Mouse (Mus musculus): ENCODE results near the gene Il13ra1. TPM values are rescaled to one million over a fixed set of nuclear protein-coding genes. Genes with fewer than 3 reads are reported as not detected.

Gene Il13ra1
- 25.4 and 26.8 TPM in 2 replicates for polyA plus RNA-seq (2015; fragmentation: Nextera tagmentation; extraction: Ambion mirVana)

DNA sequence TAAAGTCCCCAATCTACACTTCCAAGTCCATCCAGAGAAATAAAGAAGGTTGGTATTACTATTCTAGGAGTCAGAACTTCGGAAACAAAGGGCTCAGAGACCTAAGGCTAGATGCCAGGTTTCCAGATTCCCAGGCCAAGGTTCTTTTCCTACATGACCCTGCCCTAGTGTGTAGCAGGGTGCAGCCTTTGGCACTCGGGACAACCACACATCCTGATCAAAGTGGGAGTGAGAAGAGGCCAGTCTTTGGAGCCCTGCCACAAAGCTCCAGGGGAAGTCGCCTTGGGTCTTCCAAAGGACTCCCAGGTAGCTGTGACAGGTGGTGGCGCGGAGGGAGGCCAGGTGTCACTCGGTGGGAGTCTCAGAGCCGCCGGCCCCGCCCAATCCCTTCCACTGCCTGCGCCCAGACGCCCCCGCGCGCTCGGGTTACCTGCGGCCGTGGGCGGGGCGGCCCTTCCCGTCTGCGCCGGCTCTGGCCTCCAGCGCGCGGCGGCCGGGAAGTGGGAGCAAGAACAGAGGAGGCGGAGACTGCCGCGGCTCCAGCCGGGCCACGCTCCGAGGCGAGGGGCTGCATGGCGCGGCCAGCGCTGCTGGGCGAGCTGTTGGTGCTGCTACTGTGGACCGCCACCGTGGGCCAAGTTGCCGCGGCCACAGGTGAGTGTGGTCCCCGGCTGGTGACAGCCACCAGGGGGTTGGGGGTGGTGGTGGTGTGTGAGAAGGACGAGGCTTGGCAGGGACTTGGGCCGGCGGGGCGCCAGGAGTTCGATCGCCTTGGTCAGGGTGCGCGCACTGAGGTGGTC, at the start of gene Il13ra1:
Gene Il13ra1 (plus strand): TSS at position 489 of the 800 bp plus-strand sequence.
- Histone ChIP-seq H3K27me3 (replicated peaks) (no peaks in the 10 kb centered on the region), H3K9ac (peak within 1 kb of the TSS; percentile 37; the same call in 1 of the 2 replicates), H3K4me1 (no peaks in the 10 kb centered on the region), H3K36me3 (no peaks in the 10 kb centered on the region), H3K9me3 (no peaks in the 10 kb centered on the region), H3K4me2 (peak within 1 kb of the TSS; percentile 66), H3K4me3 (replicated peaks) (peak within 1 kb of the TSS; percentile 55), H3K27ac (no peak within 1 kb of the TSS)
- 12% methylated on average over 51 of the region's 51 CpGs for WGBS
- ATAC-seq (ENCODE audit: insufficient read depth, low FRiP score, low read depth): peak; percentile 87

DNA sequence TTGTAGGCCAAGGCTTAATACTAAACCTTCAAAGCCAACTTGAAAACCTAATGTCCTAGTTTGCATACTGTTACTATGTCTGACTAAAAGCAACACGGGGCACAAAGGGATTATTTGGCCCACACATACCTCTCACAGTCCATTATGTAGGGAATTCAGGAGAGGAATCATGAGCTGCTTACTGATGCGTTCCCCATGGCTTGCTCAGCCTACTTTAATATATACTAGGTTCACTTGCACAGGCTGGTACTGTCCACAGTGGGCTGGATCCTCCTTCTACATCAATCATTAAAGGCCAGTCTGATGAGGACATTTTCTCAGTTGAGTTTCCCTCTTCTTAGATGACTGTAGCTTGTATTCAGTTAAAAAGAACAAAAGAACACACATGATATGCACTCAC, 37.9 kb upstream of the Il13ra1 start:
- 74% methylated on average over 2 of the region's 2 CpGs for WGBS
- Histone ChIP-seq H3K4me2 (no peak overlapping the region), H3K27ac (no peak overlapping the region), H3K4me1 (no peaks in the 10 kb centered on the region), H3K9me3 (no peaks in the 10 kb centered on the region), H3K9ac (no peak overlapping the region), H3K36me3 (no peaks in the 10 kb centered on the region), H3K4me3 (replicated peaks) (no peak overlapping the region), H3K27me3 (replicated peaks) (no peaks in the 10 kb centered on the region)
- no peak for ATAC-seq (ENCODE audit: insufficient read depth, low FRiP score, low read depth)

DNA sequence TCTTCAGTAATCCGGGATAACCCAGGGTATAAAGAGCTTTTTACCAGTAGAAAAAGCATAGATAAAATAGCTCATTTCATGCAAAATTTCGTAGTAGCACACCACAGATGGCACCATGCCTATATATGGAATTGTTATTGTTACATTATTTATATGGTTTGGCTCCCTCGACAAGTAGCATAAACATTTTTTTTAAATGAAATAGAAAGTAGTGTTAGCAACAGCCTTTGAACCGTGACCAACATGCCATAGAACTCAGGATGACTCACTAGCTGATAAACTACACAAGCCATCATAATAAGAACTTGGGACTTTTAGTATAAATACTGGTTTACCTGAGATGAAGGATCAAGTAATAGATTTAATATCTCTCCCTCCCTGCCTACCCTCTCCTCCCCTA, 34.7 kb upstream of the Il13ra1 start:
- no peaks in the 10 kb centered on the region for H3K27me3 ChIP-seq (replicated peaks)
- no peak overlapping the region for H3K27ac ChIP-seq
- no peaks in the 10 kb centered on the region for H3K9me3 ChIP-seq
- no peak overlapping the region for H3K9ac ChIP-seq
- ATAC-seq (ENCODE audit: insufficient read depth, low FRiP score, low read depth): no peak; the same call in 1 of the 2 replicates
- no peaks in the 10 kb centered on the region for H3K4me1 ChIP-seq
- H3K4me2 ChIP-seq: no peak overlapping the region
- WGBS: 38% methylated on average over 4 of the region's 4 CpGs
- H3K36me3 ChIP-seq: no peaks in the 10 kb centered on the region
- H3K4me3 ChIP-seq (replicated peaks): no peak overlapping the region

DNA sequence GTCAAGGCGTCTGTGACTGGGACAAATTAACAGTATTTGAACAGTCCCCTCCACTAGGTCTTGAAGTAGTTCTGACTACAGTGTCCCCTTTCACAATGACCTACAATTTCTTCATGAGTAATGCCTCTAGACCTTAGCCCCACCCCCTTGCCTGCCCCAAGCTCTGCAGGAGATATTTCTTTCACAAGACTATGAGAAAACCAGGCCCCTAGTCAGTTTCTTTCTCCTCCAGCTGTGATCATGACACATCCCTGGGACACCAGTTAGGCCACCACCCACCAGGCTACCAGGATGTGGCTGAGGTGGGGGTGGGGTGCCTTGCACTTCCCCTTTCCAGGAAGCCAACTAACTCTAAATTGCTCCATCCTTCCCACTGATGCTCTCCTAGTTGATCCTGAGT, 29.0 kb upstream of the Il13ra1 start:
- Histone ChIP-seq H3K4me2 (no peak overlapping the region), H3K27me3 (replicated peaks) (no peaks in the 10 kb centered on the region), H3K4me3 (replicated peaks) (no peak overlapping the region), H3K9ac (no peak overlapping the region), H3K36me3 (no peaks in the 10 kb centered on the region), H3K27ac (no peak overlapping the region), H3K9me3 (no peaks in the 10 kb centered on the region), H3K4me1 (no peaks in the 10 kb centered on the region)
- 74% methylated on average over 1 of the region's 1 CpGs for WGBS
- ATAC-seq (ENCODE audit: insufficient read depth, low FRiP score, low read depth): no peak

DNA sequence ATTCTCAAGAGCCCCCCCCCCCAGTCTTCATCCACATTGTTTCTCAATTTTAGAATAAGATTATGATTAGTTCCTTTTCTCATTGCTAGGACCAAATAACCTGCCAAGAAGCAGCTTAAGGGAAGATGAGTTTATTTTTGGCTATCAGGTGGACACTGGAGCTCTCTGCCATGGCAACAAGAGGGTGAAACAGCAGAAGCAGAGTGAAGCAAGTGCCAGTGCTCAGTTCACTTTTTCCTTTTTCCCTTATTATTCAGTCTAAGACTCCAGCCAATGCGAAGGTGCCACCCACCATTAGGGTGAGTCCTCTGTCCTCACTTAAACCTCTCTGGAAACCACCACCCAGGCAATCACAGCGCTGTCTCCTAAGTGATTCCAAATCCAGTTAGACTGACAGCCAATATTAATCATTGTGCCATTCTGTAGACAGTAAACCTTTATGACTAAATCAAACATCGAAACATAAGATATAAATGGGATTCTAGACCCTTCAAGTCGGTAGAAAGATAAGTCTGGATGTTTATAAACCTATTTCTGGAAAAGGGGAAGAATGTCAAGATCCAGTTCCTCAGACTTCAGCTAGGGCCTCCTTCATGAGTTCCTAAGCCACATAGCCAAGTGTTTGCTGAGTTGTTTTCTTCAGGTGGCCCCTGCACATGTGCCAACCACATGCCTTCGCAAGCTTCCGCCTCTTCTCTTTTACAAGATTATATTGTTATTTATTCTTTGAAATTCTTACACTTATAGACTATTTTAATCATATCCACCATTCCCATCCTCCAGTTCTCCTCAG, 23.2 kb upstream of the Il13ra1 start:
- Histone ChIP-seq H3K4me1 (no peaks in the 10 kb centered on the region), H3K27me3 (replicated peaks) (no peaks in the 10 kb centered on the region), H3K36me3 (no peaks in the 10 kb centered on the region), H3K4me3 (replicated peaks) (no peak overlapping the region), H3K27ac (no peak overlapping the region), H3K4me2 (no peak overlapping the region), H3K9me3 (no peaks in the 10 kb centered on the region), H3K9ac (no peak overlapping the region)
- ATAC-seq (ENCODE audit: insufficient read depth, low FRiP score, low read depth): no peak
- whole genome bisulfite sequencing: 77% methylated on average over 6 of the region's 6 CpGs

DNA sequence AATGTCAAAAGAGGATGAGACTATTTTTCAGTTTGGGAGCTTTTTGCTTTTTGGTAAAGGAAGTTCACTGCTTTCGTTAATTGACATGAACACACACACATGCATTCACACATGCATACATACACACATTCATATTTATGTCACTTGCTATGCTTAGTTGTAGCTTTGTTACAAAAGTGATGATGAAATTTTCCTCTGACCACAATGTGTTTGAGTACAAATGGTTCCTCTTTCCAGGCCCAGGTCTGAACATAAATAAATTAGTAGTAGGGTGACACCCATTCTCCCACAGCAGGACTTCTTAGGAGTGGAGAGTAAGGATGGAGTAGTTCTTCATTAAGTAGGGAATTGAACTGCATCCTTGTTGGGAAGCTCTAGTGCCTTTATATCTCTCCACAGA, 11.0 kb upstream of the Il13ra1 start:
- Histone ChIP-seq H3K4me2 (no peak overlapping the region), H3K9ac (no peak overlapping the region), H3K4me1 (no peaks in the 10 kb centered on the region), H3K27ac (no peak overlapping the region), H3K27me3 (replicated peaks) (no peaks in the 10 kb centered on the region), H3K9me3 (no peaks in the 10 kb centered on the region), H3K36me3 (no peaks in the 10 kb centered on the region), H3K4me3 (replicated peaks) (no peak overlapping the region)
- 81% methylated on average over 1 of the region's 1 CpGs for WGBS
- no peak for ATAC-seq (ENCODE audit: insufficient read depth, low FRiP score, low read depth)

DNA sequence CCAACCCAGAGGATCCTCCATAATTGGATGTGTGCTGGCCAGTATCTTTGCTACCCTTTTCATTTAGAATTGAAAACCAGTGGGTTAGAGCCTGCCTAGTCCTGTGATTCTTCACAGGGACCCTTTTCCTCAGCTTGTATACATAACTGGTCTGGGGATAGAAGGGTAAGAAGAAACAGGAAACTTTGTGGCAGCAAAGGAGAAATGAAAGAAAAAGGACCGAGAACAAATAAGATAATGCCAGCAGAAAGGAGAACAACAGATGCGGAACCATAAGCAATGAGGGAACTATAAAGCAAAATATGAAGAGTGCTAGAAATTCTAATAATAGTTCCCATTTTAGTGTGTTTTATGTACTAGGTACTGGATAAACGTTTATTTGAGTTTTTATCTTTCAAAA, 10.6 kb upstream of the Il13ra1 start:
- H3K27me3 ChIP-seq (replicated peaks): no peaks in the 10 kb centered on the region
- no peaks in the 10 kb centered on the region for H3K36me3 ChIP-seq
- H3K9me3 ChIP-seq: no peaks in the 10 kb centered on the region
- no peak overlapping the region for H3K9ac ChIP-seq
- H3K4me3 ChIP-seq (replicated peaks): no peak overlapping the region
- no peak overlapping the region for H3K4me2 ChIP-seq
- ATAC-seq (ENCODE audit: insufficient read depth, low FRiP score, low read depth): no peak
- H3K4me1 ChIP-seq: no peaks in the 10 kb centered on the region
- H3K27ac ChIP-seq: no peak overlapping the region
- WGBS: 66% methylated on average over 3 of the region's 3 CpGs

DNA sequence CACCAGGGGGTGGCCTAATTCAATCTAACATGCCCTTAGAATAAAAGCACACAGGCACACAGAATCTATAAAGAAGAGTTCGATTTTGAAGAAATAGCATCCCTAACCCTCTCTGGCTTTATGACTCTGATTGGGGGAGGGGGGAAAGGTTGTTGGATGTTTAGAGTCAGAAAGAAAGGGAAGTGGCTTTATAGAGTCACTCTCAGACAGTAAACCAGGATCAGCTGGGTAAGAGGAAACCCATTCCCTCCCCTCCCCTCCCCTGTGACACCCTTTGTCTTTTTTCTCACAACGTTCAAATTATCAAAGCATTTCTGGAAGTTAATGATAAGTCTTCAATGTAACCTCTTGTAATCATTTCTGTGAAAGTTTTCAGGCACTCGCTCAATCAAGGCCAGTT, 3.3 kb upstream of the Il13ra1 start:
- no peak for ATAC-seq (ENCODE audit: insufficient read depth, low FRiP score, low read depth)
- no peak overlapping the region for H3K4me2 ChIP-seq
- no peaks in the 10 kb centered on the region for H3K4me1 ChIP-seq
- 42% methylated on average over 3 of the region's 3 CpGs for WGBS
- H3K4me3 ChIP-seq (replicated peaks): no peak overlapping the region
- no peaks in the 10 kb centered on the region for H3K9me3 ChIP-seq
- H3K27ac ChIP-seq: no peak overlapping the region
- H3K36me3 ChIP-seq: no peaks in the 10 kb centered on the region
- no peak overlapping the region for H3K9ac ChIP-seq
- no peaks in the 10 kb centered on the region for H3K27me3 ChIP-seq (replicated peaks)

DNA sequence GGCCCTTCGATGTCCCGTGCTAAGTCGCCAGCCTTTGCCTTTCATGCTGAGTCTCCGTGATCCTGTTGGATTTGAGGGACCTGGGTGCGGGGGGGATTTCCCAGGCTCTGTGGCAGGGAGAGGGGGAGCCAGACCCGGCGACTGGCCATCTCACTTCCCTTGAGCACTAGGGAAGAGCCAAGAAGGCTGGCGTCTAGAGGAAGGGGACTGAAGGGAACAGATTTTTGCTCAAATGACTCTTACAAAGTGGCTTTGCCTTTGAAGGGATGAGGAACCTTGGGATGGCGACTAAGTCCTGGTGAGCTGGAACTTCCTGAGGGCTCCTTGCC, 476 bp downstream of the Il13ra1 start:
- Histone ChIP-seq H3K4me2 (peak overlapping the region; percentile 66), H3K4me1 (no peaks in the 10 kb centered on the region), H3K27ac (no peak overlapping the region), H3K36me3 (no peaks in the 10 kb centered on the region), H3K9ac (peak overlapping the region; percentile 37; the same call in 1 of the 2 replicates), H3K4me3 (replicated peaks) (peak overlapping the region; percentile 55), H3K9me3 (no peaks in the 10 kb centered on the region), H3K27me3 (replicated peaks) (no peaks in the 10 kb centered on the region)
- no peak; the same call in 1 of the 2 replicates for ATAC-seq (ENCODE audit: insufficient read depth, low FRiP score, low read depth)
- WGBS: 12% methylated on average over 9 of the region's 9 CpGs

DNA sequence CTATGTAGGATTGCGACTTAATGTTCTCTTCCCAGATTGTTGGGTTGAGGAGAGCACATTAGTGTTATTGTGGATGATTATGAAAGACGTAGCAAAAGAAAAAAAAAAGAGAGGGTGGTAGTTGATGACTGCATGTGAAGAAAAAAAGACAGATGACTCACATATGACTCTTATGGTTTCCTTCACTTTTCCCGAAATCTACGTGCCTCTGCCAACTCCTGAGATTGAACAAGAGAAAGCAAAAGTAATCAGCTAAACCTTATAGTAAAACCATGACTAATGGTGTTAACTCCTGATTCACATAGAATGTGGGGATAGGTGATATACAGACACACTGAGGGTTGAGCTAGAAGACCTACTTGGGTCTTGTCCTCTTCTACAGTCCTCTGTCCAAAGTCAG, 3.3 kb downstream of the Il13ra1 start:
- H3K27me3 ChIP-seq (replicated peaks): no peaks in the 10 kb centered on the region
- H3K9me3 ChIP-seq: no peaks in the 10 kb centered on the region
- no peaks in the 10 kb centered on the region for H3K4me1 ChIP-seq
- no peak overlapping the region for H3K27ac ChIP-seq
- no peak overlapping the region for H3K4me2 ChIP-seq
- H3K4me3 ChIP-seq (replicated peaks): no peak overlapping the region
- H3K36me3 ChIP-seq: no peaks in the 10 kb centered on the region
- ATAC-seq (ENCODE audit: insufficient read depth, low FRiP score, low read depth): no peak
- H3K9ac ChIP-seq: no peak overlapping the region
- WGBS: 77% methylated on average over 4 of the region's 4 CpGs

DNA sequence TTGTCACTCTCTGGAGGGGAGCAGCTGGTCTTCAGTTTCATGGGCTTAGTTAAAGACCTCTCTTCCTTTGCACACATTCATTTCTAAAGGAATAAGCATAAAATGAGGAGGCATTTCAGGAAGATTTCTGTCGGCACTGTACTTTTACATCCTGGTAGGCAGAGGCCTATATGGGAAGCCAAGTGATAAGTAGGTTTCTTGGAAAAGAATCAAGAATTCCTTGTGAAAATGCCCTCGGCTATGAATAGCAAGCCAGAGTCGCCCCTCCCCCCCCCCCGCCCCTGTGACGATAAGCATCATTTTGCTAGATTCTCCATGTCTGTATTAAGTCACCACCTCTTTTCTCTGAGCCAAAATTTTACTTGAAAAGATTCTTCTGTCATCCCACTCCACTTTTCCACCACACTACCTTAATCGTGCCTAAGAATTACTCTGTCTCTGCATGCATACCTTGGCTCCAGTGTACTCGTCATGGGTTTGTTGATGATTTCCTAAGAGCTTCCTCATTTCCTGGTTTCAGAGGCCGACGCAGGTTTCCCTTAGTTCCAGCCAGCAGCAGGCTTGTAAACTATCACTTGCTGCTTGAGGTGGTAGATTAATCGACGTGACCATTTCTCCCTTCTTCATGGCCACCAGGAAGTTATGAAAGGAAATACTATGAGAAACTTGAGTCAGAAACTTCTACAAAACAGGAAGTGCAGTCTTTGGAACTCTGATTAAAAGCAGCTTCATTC, 17.3 kb downstream of the Il13ra1 start:
- no peaks in the 10 kb centered on the region for H3K9me3 ChIP-seq
- no peak overlapping the region for H3K4me2 ChIP-seq
- H3K27me3 ChIP-seq (replicated peaks): no peaks in the 10 kb centered on the region
- 63% methylated on average over 11 of the region's 11 CpGs for WGBS
- H3K4me3 ChIP-seq (replicated peaks): no peak overlapping the region
- H3K36me3 ChIP-seq: no peaks in the 10 kb centered on the region
- H3K27ac ChIP-seq: no peak overlapping the region
- ATAC-seq (ENCODE audit: insufficient read depth, low FRiP score, low read depth): no peak
- no peak overlapping the region for H3K9ac ChIP-seq
- no peaks in the 10 kb centered on the region for H3K4me1 ChIP-seq

DNA sequence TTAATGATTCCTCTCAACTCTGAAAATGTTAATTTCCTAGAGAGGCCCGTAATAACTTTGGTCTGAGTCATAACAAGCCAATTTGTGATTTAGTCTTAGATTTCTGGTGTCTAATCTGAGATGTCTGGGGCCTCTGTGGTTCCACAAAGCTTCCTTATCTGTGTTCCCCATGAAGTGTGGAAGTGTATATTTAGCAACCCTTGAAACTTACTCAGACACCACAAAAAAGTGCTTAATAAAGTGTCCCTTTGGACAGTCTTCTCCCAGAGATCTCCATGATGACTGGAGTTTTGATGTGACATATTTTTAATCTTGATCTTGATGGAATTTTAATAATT, 17.8 kb downstream of the Il13ra1 start:
- H3K4me1 ChIP-seq: no peaks in the 10 kb centered on the region
- no peak overlapping the region for H3K4me2 ChIP-seq
- 53% methylated on average over 1 of the region's 1 CpGs for WGBS
- H3K27ac ChIP-seq: no peak overlapping the region
- H3K36me3 ChIP-seq: no peaks in the 10 kb centered on the region
- H3K4me3 ChIP-seq (replicated peaks): no peak overlapping the region
- H3K9ac ChIP-seq: no peak overlapping the region
- H3K27me3 ChIP-seq (replicated peaks): no peaks in the 10 kb centered on the region
- H3K9me3 ChIP-seq: no peaks in the 10 kb centered on the region
- ATAC-seq (ENCODE audit: insufficient read depth, low FRiP score, low read depth): no peak

Measured in stomach, embryonic 15.5 days (tissue).